Mouse (Mus musculus): ENCODE results near the gene Edf1.

- no peak for TF ChIP-seq CTCF (IDR thresholded peaks at IDR 0.05; ENCODE audit: borderline replicate concordance, insufficient read depth, low read depth, low read length)
- TF ChIP-seq POLR2A (IDR thresholded peaks at IDR 0.05; ENCODE audit: borderline replicate concordance, insufficient read depth, low read length) = no peak
Measured at GRCm38 (mm10) chr2:25576028-25576850, 18.6 kb downstream of the Edf1 start.
